Mouse (Mus musculus) liver, embryonic 18 days (tissue): ENCODE results near the gene Gm9780. TPM values are rescaled to one million over a fixed set of nuclear protein-coding genes. Genes with fewer than 3 reads are reported as not detected.

Experiments
- polyA plus RNA-seq: library from polyadenylated mRNA; depleted of rRNA; stranded (reverse); fragments of >200 nt; gene quantifications from 2 replicates; pipeline ENCODE4 v1.2.3, GENCODE M21; 2012; rRNA removed

The Gm9780 gene
- polyA plus RNA-seq: 8.0 and 9.0 TPM in 2 replicates

DNA sequence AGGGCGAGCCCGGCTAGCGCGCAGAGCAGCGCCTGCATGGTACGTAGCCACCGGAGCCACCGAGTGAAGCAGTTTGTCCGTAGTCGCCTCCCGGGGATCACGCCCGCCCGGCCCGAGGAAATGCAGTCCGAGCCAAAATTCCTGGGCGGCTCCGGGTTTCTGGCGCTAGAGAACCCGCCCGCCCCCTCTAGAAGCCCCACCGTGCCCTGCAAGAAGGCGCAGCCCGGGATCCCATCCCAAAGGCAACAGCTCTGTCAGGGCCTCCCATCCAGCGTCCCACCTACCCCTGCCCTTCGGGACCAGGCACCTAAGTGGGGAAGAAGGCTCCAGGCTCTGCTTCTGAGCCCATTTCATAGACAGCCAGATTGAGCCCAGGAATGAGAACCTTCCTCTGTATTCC is at the start of gene Gm9780:
Gene Gm9780, minus strand, starts transcription at position 101 of the 400 bp plus-strand sequence.

DNA sequence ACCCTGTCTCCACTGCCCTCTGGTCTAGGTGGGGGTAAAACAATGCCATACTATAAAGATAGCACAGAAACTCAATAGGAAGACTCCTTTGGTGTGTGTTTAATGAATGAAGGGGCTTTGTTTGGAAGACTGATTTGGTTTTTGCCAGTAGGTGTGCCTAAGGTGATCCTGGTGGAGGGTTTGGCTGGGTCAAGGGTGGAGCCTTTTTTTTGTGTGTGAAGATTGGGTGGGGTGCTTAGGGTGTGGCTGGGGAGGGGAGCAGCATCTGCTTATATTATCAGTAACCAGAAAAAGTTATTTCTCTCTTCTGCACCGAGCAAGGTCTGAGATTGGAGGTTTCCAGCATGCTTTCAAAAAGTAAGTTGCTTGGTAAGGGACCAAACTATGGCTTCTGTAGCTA is 39.5 kb upstream of the Gm9780 start, which contains the start of gene Cphx3:
Gene Cphx3, plus strand, starts transcription at position 301 of the 400 bp plus-strand sequence.

DNA sequence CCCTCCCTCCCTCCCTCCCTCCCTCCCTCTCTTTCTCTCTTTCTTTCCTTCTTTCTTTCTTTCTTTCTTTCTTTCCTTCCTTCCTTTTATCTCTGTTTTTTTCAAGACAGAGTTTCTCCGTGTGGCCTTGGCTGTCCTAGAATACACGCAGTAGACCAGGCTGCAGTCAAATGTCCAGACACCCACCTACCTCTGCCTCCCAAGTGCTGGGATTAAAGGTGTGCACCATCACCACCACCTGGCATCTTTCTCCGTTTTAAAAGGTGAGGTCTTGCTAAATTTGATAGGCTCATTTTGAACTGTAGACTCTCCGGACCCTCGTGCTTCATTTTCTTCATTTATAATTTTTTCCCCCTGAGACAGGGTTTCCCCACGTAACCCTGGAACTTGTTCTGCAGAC is 38.7 kb upstream of the Gm9780 start, which contains the start of gene Cphx2:
Gene Cphx2, plus strand, starts transcription at position 301 of the 400 bp plus-strand sequence.

GRCm38 (mm10) chr14:26067325-26067633 is 24.8 kb upstream of the Gm9780 start, which contains the start of gene Tmem254c:
Tmem254c (minus strand) TSS chr14:26067355.

DNA sequence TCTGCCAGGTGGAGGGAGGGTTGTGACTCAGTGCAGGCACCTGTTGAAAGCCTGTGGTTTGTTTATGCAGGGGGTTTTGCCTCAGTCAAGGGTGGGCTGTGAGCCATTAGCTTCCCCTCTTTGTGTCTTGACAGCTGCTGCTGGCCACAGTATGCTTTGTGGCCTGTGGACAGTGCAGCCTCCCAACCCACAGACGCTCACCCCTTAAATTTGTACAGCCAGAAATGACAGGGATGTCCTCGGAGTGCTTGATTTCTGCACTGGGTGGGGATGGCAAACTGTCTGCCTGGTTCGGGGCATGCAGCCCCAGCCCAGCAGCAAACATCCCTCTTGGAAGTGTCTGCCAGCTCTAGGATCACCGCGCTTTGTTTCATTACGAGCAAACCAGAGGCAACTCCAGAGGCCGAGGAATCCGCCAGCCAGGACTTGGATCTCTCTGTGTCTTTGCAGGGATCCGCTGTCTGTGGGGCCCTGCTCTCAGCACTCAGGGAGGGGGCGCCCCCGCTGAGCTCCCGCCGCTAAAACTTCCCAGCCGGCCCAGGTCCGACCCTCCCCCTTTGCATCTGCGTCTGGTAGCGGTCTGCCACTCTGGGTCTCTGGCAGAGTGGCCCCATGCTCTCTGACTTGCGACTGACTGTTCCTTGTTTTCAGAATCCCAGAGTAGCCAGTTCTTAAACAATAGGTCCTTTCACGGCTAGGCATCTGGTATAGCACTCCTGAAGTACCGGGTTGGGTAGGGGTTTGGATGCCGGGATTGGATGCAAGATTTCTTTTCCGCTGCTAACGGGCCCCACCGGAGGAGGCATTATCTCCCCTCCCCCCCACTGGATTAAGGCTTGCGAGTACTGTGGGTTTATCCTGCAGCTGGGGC is 63.9 kb downstream of the Gm9780 start, which contains the start of gene Duxbl1:
Gene Duxbl1, plus strand, starts transcription at position 207 of the 871 bp plus-strand sequence.

Other genes with a start within 250 kb of the Gm9780 start
- 13.4 and 14.4 TPM in 2 replicates for gene Anxa11, start 200.6 kb downstream of the Gm9780 start, polyA plus RNA-seq
- gene Plac9a, start 139.6 kb downstream of the Gm9780 start, polyA plus RNA-seq: 0.34 and 0.60 TPM in 2 replicates
- 1.7 and 2.9 TPM in 2 replicates for gene Tmem254a, start 115.0 kb downstream of the Gm9780 start, polyA plus RNA-seq
- gene Cphx1, start 104.4 kb downstream of the Gm9780 start, polyA plus RNA-seq: 0.35 TPM in 1 of 2 replicates, not detected in the other
- gene Duxbl1, start 64.1 kb downstream of the Gm9780 start, polyA plus RNA-seq: 0.12 and 0.18 TPM in 2 replicates
- 13.1 and 17.1 TPM in 2 replicates for gene Tmem254c, start 24.6 kb upstream of the Gm9780 start, polyA plus RNA-seq
- 0.12 and 0.23 TPM in 2 replicates for gene Cphx2, start 38.8 kb upstream of the Gm9780 start, polyA plus RNA-seq
- 0.03 and 0.29 TPM in 2 replicates for gene Cphx3, start 39.6 kb upstream of the Gm9780 start, polyA plus RNA-seq
- not detected in 2 replicates for gene Duxbl2, start 75.6 kb upstream of the Gm9780 start, polyA plus RNA-seq
- gene Plac9b, start 139.8 kb upstream of the Gm9780 start, polyA plus RNA-seq: 2.0 and 3.3 TPM in 2 replicates
- 17.6 and 18.6 TPM in 2 replicates for gene Tmem254b, start 164.3 kb upstream of the Gm9780 start, polyA plus RNA-seq
- 0.08 TPM in 1 of 2 replicates, not detected in the other for gene Duxbl3, start 215.3 kb upstream of the Gm9780 start, polyA plus RNA-seq